Mouse (Mus musculus): ENCODE measurements at regions not wholly inside any gene's neighbourhood (a gene's known extent, or its start where the extent isn't known, plus 50 kb on each side); places are given as distances from the start of the nearest gene placed in this dataset.

- Histone ChIP-seq H3K4me3 (no peak overlapping the region), H3K27me3 (ENCODE audit: insufficient read depth, poor library complexity, severe bottlenecking) (no peaks in the 10 kb centered on the region), H3K4me1 (replicated peaks) (no peaks in the 10 kb centered on the region), H3K9me3 (peaks cover 7% of the 10 kb centered on the region; the same call in 1 of the 2 replicates), H3K27ac (no peak overlapping the region), H3K36me3 (no peaks in the 10 kb centered on the region)
- DNase-seq (ENCODE audit: low spot score), result peak; percentile 1
- WGBS, result 78% methylated on average over 17 of the region's 17 CpGs
Observed at GRCm38 (mm10) chr17:85562510-85563266, 50.7 kb upstream of the Six3 start.

GRCm38 (mm10) chr17:85563391-85563790, 50.0 kb upstream of the Six3 start:
- DNase-seq (ENCODE audit: low spot score), result no peak
- Histone ChIP-seq H3K4me1 (replicated peaks) (no peaks in the 10 kb centered on the region), H3K36me3 (no peaks in the 10 kb centered on the region), H3K4me3 (no peak overlapping the region), H3K27me3 (ENCODE audit: insufficient read depth, poor library complexity, severe bottlenecking) (no peaks in the 10 kb centered on the region), H3K27ac (no peak overlapping the region), H3K9me3 (peaks cover 7% of the 10 kb centered on the region; the same call in 1 of the 2 replicates)
- WGBS, result 79% methylated on average over 8 of the region's 8 CpGs
